Mouse (Mus musculus) midbrain, postnatal 0 days (tissue): ENCODE measurements around the gene Atg4c. TPM values are rescaled to one million over a fixed set of nuclear protein-coding genes. Genes with fewer than 3 reads are reported as not detected.

Experiments
- ATAC-seq: fragments of 200-750 bp; cut with Nextera tagmentation; 2 replicates; pipeline ENCODE4 v1.8.0; 2017; ENCODE audit warnings: moderate number of reproducible peaks, mild to moderate bottlenecking, moderate TSS enrichment, moderate library complexity; ENCODE audit not compliant: low FRiP score
- DNase-seq: peaks from one replicate; pipeline ENCODE4 v3.0.0-alpha.2; 2015; ENCODE audit warnings: low spot score
- H3K27ac ChIP-seq: fragments of 300-500 bp; sonication (generic); 2 replicates; pipeline ENCODE4 v1.5.1; 2014; ENCODE audit warnings: low read depth, mild to moderate bottlenecking, low read length, mixed read lengths
- H3K27me3 ChIP-seq: fragments of 300-500 bp; sonication (generic); 2 replicates; pipeline ENCODE4 v1.6.1; 2014; ENCODE audit warnings: low read length, control low read depth, mixed read lengths; ENCODE audit not compliant: insufficient read depth
- H3K36me3 ChIP-seq: fragments of 300-500 bp; sonication (generic); 2 replicates; pipeline ENCODE4 v1.6.1; 2014; ENCODE audit warnings: low read length, control low read depth, mixed read lengths; ENCODE audit not compliant: insufficient read depth
- H3K4me1 ChIP-seq: fragments of 300-500 bp; sonication (generic); 2 replicates; pipeline ENCODE4 v1.6.1; 2014; ENCODE audit warnings: mild to moderate bottlenecking, control low read depth, antibody characterized with exemption, low read length, mixed read lengths; ENCODE audit not compliant: insufficient read depth
- H3K4me2 ChIP-seq: fragments of 300-500 bp; sonication (generic); 2 replicates; pipeline ENCODE4 v1.6.1; 2014; ENCODE audit warnings: low read depth, mild to moderate bottlenecking, low read length, mixed read lengths; ENCODE audit not compliant: poor library complexity, severe bottlenecking
- H3K4me3 ChIP-seq: fragments of 300-500 bp; sonication (generic); 2 replicates; pipeline ENCODE4 v1.5.1; 2014; ENCODE audit warnings: low read depth, mild to moderate bottlenecking, low read length, moderate library complexity
- H3K9ac ChIP-seq: fragments of 300-500 bp; sonication (generic); replicated peaks from 2 replicates; pipeline ENCODE4 v1.6.1; 2014; ENCODE audit warnings: mild to moderate bottlenecking, low read length, moderate library complexity, mixed read lengths; ENCODE audit not compliant: poor library complexity, severe bottlenecking
- H3K9me3 ChIP-seq: fragments of 300-500 bp; sonication (generic); 2 replicates; pipeline ENCODE4 v1.6.1; 2016; ENCODE audit warnings: low read length, control low read depth
- CTCF ChIP-seq: IDR thresholded peaks from 2 replicates; pipeline ENCODE4 v1.5.1; 2016; ENCODE audit warnings: antibody characterized with exemption, mild to moderate bottlenecking
- WGBS: fragments of 180-500 bp; shearing (Covaris S2); extraction: QIAGEN DNeasy Blood & Tissue Kit; methylation state at CpG from one replicate; pipeline ENCODE4 v1.1.7; 2014; 5-methylcytosine and 5-hydroxymethylcytosine counted together
- polyA plus RNA-seq: library from polyadenylated mRNA; unstranded; fragments of >200 nt; fragmentation: Nextera tagmentation; extraction: Ambion mirVana; gene quantifications from 2 replicates; pipeline ENCODE4 v1.2.1, GENCODE M21; 2015
- total RNA-seq: library from RNA; depleted of rRNA; stranded (reverse); fragments of >200 nt; gene quantifications from 2 replicates; pipeline ENCODE4 v1.2.3, GENCODE M21; 2014

The Atg4c gene
- total and polyA plus RNA-seq, 2 experiments from 2014 or later: 8.7 to 16.0 TPM

- DNase-seq: no peak
- Histone ChIP-seq H3K4me3 (no peak overlapping the region), H3K9me3 (no peaks in the 10 kb centered on the region), H3K27me3 (no peaks in the 10 kb centered on the region), H3K27ac (no peak overlapping the region), H3K36me3 (no peaks in the 10 kb centered on the region), H3K4me1 (no peaks in the 10 kb centered on the region), H3K9ac (no peak overlapping the region), H3K4me2 (no peak overlapping the region)
- ATAC-seq: no peak
- WGBS: 3% methylated on average over 3 of the region's 3 CpGs
- TF ChIP-seq CTCF: no peak
Observed at GRCm38 (mm10) chr4:99160414-99160813, 33.3 kb upstream of the Atg4c start.

DNA sequence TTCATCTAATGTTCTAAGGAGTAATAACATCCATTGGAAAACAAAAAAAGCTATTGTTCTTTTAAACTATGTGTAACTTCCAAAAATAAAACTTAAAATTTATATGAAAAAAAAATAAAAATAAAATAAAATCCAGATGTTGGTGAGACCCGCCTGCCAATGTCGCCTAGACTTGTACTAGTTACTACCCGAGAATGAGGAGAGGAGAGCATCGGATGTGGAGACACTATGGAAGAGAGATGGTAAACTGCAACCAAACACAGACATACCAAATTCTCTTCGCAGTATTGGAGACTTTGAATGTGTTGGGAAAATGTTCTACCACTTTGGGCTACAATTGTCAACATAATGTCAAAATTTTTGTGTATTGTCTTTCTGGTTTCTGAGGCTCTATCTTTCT is 32.8 kb upstream of the Atg4c start:
- Histone ChIP-seq H3K4me2 (no peak overlapping the region), H3K4me1 (no peaks in the 10 kb centered on the region), H3K27ac (no peak overlapping the region), H3K4me3 (no peak overlapping the region), H3K9me3 (no peaks in the 10 kb centered on the region), H3K9ac (no peak overlapping the region), H3K36me3 (no peaks in the 10 kb centered on the region), H3K27me3 (no peaks in the 10 kb centered on the region)
- ATAC-seq (no peak), DNase-seq (no peak)
- 25% methylated on average over 5 of the region's 5 CpGs for WGBS
- no peak for TF ChIP-seq CTCF

DNA sequence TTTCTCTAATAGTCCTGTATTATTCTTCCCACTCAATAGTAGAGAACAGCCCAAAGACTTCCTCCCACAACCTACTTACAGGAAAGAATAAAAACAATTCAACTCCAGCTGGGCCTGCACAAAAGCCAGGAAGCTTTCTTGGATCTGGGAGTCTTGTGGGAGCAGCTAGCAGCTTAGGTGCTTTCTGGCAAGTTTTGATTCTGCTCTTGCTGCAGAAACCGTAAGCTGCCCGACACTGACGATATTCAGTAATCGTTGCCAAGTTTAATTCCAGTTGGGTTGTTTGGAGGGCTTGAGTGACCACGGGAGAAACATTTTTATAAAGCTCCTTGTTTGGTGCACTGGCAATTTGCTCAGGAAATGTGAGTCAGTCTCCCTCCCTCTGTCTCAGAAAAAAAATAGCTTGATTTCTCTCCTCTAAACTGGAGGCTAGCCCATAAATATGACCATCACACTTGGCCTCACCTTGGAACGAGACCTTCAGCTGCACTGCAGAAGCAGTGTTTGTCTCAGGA is 32.2 kb upstream of the Atg4c start:
- H3K4me3 ChIP-seq: no peak overlapping the region
- no peak for ATAC-seq
- no peaks in the 10 kb centered on the region for H3K36me3 ChIP-seq
- DNase-seq: peak; percentile 33
- TF ChIP-seq CTCF: no peak
- no peak overlapping the region for H3K9ac ChIP-seq
- no peaks in the 10 kb centered on the region for H3K4me1 ChIP-seq
- no peaks in the 10 kb centered on the region for H3K9me3 ChIP-seq
- 8% methylated on average over 6 of the region's 6 CpGs for WGBS
- no peak overlapping the region for H3K4me2 ChIP-seq
- H3K27ac ChIP-seq: no peak overlapping the region
- H3K27me3 ChIP-seq: no peaks in the 10 kb centered on the region

DNA sequence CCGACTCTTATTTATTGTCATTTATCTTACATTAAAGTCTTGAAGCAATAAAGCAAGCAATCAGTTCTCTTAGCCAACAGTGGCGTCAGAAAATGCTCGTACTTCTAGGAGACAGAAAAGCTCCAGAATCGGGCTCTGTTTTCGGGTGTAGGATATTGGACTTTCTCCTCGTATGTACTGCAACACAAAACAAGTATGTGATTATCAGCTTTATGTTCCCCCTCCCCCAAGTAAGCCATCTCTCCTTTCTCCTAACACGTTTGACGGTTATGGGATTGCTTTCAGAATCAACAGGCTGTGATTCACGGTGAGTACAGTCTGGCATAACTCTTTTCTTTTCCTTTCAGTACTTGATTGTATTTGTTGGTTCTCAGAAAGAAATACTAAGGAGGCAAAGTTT is 30.7 kb upstream of the Atg4c start:
- no peak overlapping the region for H3K4me3 ChIP-seq
- H3K4me2 ChIP-seq: no peak overlapping the region
- no peaks in the 10 kb centered on the region for H3K9me3 ChIP-seq
- no peak for ATAC-seq
- no peaks in the 10 kb centered on the region for H3K36me3 ChIP-seq
- 44% methylated on average over 9 of the region's 9 CpGs for WGBS
- no peaks in the 10 kb centered on the region for H3K4me1 ChIP-seq
- no peak for DNase-seq
- TF ChIP-seq CTCF: no peak
- no peaks in the 10 kb centered on the region for H3K27me3 ChIP-seq
- no peak overlapping the region for H3K27ac ChIP-seq
- H3K9ac ChIP-seq: no peak overlapping the region

GRCm38 (mm10) chr4:99163547-99163946 is 30.2 kb upstream of the Atg4c start:
- no peak for TF ChIP-seq CTCF
- Histone ChIP-seq H3K9ac (no peak overlapping the region), H3K9me3 (no peaks in the 10 kb centered on the region), H3K4me3 (no peak overlapping the region), H3K36me3 (no peaks in the 10 kb centered on the region), H3K4me2 (no peak overlapping the region), H3K4me1 (no peaks in the 10 kb centered on the region), H3K27me3 (no peaks in the 10 kb centered on the region), H3K27ac (no peak overlapping the region)
- 8% methylated on average over 4 of the region's 4 CpGs for whole genome bisulfite sequencing
- ATAC-seq (no peak), DNase-seq (peak; percentile 19)

GRCm38 (mm10) chr4:99168869-99169268 is 24.9 kb upstream of the Atg4c start:
- no peaks in the 10 kb centered on the region for H3K36me3 ChIP-seq
- H3K9ac ChIP-seq: no peak overlapping the region
- H3K4me3 ChIP-seq: no peak overlapping the region
- ATAC-seq (no peak), DNase-seq (no peak)
- no peak for TF ChIP-seq CTCF
- H3K4me2 ChIP-seq: no peak overlapping the region
- H3K27me3 ChIP-seq: no peaks in the 10 kb centered on the region
- 95% methylated on average over 5 of the region's 5 CpGs for WGBS
- no peaks in the 10 kb centered on the region for H3K9me3 ChIP-seq
- no peaks in the 10 kb centered on the region for H3K4me1 ChIP-seq
- H3K27ac ChIP-seq: no peak overlapping the region
